Mouse (Mus musculus) liver, embryonic 14.5 days (tissue): ENCODE data around the gene Mier3. TPM values are rescaled to one million over a fixed set of nuclear protein-coding genes. Genes with fewer than 3 reads are reported as not detected.
A peak's percentile ranks its signal among the peaks of the same experiment; 100 is the strongest.

Experiments
- ATAC-seq: fragments of 200-750 bp; cut with Nextera tagmentation; 2 replicates; pipeline ENCODE4 v1.8.0; 2017; ENCODE audit warnings: moderate number of reproducible peaks, mild to moderate bottlenecking, moderate library complexity; ENCODE audit not compliant: insufficient read depth
- DNase-seq, 3 experiments: peaks; one replicate each; pipeline ENCODE4 v3.0.0-alpha.2; 2012 to 2013; ENCODE audit warnings: low read depth in 3 of 3, low spot score in 3 of 3
- H3K27ac ChIP-seq: fragments of 300-500 bp; sonication (generic); 2 replicates; pipeline ENCODE4 v1.5.1; 2014; ENCODE audit warnings: moderate library complexity, mild to moderate bottlenecking, control low read depth, inconsistent platforms
- H3K27me3 ChIP-seq: fragments of 300-500 bp; sonication (generic); 2 replicates; pipeline ENCODE4 v1.6.1; 2014; ENCODE audit warnings: mild to moderate bottlenecking, low read length, moderate library complexity; ENCODE audit not compliant: control insufficient read depth, insufficient read depth
- H3K36me3 ChIP-seq: fragments of 300-500 bp; sonication (generic); replicated peaks from 2 replicates; pipeline ENCODE4 v1.6.1; 2014; ENCODE audit warnings: low read depth; ENCODE audit not compliant: control insufficient read depth, insufficient read depth
- H3K4me1 ChIP-seq, 2 experiments: fragments of 200-500 bp in 1 of 2; fragments of 300-500 bp in 1 of 2; sonication (generic) in 1 of 2; replicated peaks; 2 replicates each; pipeline ENCODE4 v1.6.1; 2012 to 2014; ENCODE audit warnings: antibody characterized with exemption in 1 of 2, inconsistent platforms in 1 of 2, low read length in 1 of 2; ENCODE audit not compliant: control insufficient read depth in 2 of 2, insufficient read depth in 2 of 2
- H3K4me2 ChIP-seq: fragments of 300-500 bp; sonication (generic); 2 replicates; pipeline ENCODE4 v1.6.1; 2014; ENCODE audit warnings: low read depth, mild to moderate bottlenecking, control low read depth, moderate library complexity
- H3K4me3 ChIP-seq, 2 experiments: fragments of 200-500 bp in 1 of 2; fragments of 300-500 bp in 1 of 2; sonication (generic) in 1 of 2; 2 replicates each; pipeline ENCODE4 v1.5.1; 2012 to 2014; ENCODE audit warnings: low read depth in 2 of 2, low read length in 2 of 2, mild to moderate bottlenecking in 2 of 2, control low read depth in 1 of 2, inconsistent platforms in 1 of 2, moderate library complexity in 1 of 2; ENCODE audit not compliant: insufficient read depth in 1 of 2
- H3K9ac ChIP-seq: fragments of 300-500 bp; sonication (generic); replicated peaks from 2 replicates; pipeline ENCODE4 v1.6.1; 2014; ENCODE audit warnings: mild to moderate bottlenecking, control low read depth, moderate library complexity
- H3K9me3 ChIP-seq: fragments of 300-500 bp; sonication (generic); 2 replicates; pipeline ENCODE4 v1.6.1; 2016; ENCODE audit warnings: low read length, mixed read lengths; ENCODE audit not compliant: control insufficient read depth
- CTCF ChIP-seq: IDR thresholded peaks from 2 replicates; pipeline ENCODE4 v1.5.1; 2016; ENCODE audit warnings: antibody characterized with exemption, low read depth, control low read depth
- EP300 ChIP-seq: IDR thresholded peaks from 2 replicates; pipeline ENCODE4 v1.6.1; 2016; ENCODE audit warnings: antibody characterized with exemption, low read depth
- WGBS: fragments of 180-500 bp; shearing (Covaris S2); extraction: QIAGEN DNeasy Blood & Tissue Kit; methylation state at CpG from one replicate; pipeline ENCODE4 v1.1.7; 2014; ENCODE audit not compliant: insufficient replicate concordance; 5-methylcytosine and 5-hydroxymethylcytosine counted together
- polyA plus RNA-seq, 2 experiments: library from polyadenylated mRNA; depleted of rRNA in 1 of 2; stranded (reverse) in 1 of 2; unstranded in 1 of 2; fragments of >200 nt; fragmentation: Nextera tagmentation in 1 of 2; extraction: Ambion mirVana in 1 of 2; gene quantifications; 2 replicates each; pipeline versions ENCODE4 v1.2.1 to v1.2.3; 2012 to 2014

The Mier3 gene
- polyA plus RNA-seq (2012; rRNA removed) (7.2 and 7.8 TPM in 2 replicates), polyA plus RNA-seq (2014; fragmentation: Nextera tagmentation; extraction: Ambion mirVana) (16.5 and 17.7 TPM in 2 replicates)

- 64% methylated on average over 4 of the region's 4 CpGs for WGBS
- no peak within 1 kb of the TSS for H3K4me3 ChIP-seq
- no peaks in the 10 kb centered on the region for H3K27me3 ChIP-seq
- no peak for TF ChIP-seq CTCF
- no peaks in the 10 kb centered on the region for H3K36me3 ChIP-seq
- H3K4me1 ChIP-seq, result peaks cover 19 to 23% of the 10 kb centered on the region in 2 experiments
- H3K9ac ChIP-seq, result no peak within 1 kb of the TSS
- no peak for ATAC-seq
- H3K9me3 ChIP-seq, result no peaks in the 10 kb centered on the region
- H3K27ac ChIP-seq, result no peak within 1 kb of the TSS
- DNase-seq, result no peak
- H3K4me2 ChIP-seq, result no peak within 1 kb of the TSS
These were observed at the start of gene Mier3 for GRCm38 (mm10) chr13:111680679-111681078. Gene Mier3 (plus strand): TSS chr13:111680979.

- no peaks in the 10 kb centered on the region for H3K36me3 ChIP-seq
- peak; percentile 58; the same call in 1 of the 2 replicates for ATAC-seq
- H3K27ac ChIP-seq, result no peak overlapping the region
- H3K4me1 ChIP-seq, result peaks cover 3 to 9% of the 10 kb centered on the region in 2 experiments; a peak in 3 of 4 replicates
- H3K9me3 ChIP-seq, result no peaks in the 10 kb centered on the region
- no peak overlapping the region for H3K4me3 ChIP-seq
- no peak for TF ChIP-seq EP300
- no peak for TF ChIP-seq CTCF
- H3K9ac ChIP-seq, result peak overlapping the region; percentile 5; the same call in 1 of the 2 replicates
- WGBS, result 12% methylated on average over 16 of the region's 16 CpGs
- H3K27me3 ChIP-seq, result no peaks in the 10 kb centered on the region
- peak overlapping the region; percentile 55 for H3K4me2 ChIP-seq
- DNase-seq, result no peak
These were observed 46.3 kb upstream of the Mier3 start for GRCm38 (mm10) chr13:111634163-111635160.

DNA sequence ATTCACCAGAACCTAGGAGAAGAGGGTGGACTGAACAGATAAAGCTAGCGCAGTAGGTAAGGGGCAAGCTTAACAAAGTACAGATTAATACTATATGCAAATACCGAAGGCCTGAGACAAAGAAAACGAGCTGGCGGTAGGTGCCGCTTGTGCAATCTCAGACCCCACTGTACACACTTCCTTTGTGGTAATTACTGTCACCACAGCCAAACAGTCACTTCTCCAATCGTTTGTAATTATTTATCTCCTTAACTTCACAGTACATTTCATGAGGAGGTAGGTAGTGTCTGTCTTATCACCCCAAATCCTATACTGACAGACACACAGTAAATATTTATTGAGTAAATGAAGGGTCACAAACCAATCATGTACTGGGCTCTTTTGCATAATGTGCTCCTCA lies 40.5 kb upstream of the Mier3 start:
- Histone ChIP-seq H3K36me3 (no peaks in the 10 kb centered on the region), H3K9me3 (no peaks in the 10 kb centered on the region), H3K4me1 (peaks cover 0 to 3% of the 10 kb centered on the region in 2 experiments; a peak in 2 of 4 replicates), H3K4me2 (no peak overlapping the region), H3K9ac (no peak overlapping the region), H3K27ac (no peak overlapping the region), H3K27me3 (no peaks in the 10 kb centered on the region), H3K4me3 (no peak overlapping the region)
- 10% methylated on average over 6 of the region's 6 CpGs for WGBS
- DNase-seq (no peak), ATAC-seq (peak; percentile 37; the same call in 1 of the 2 replicates)
- no peak for TF ChIP-seq CTCF
- no peak for TF ChIP-seq EP300

DNA sequence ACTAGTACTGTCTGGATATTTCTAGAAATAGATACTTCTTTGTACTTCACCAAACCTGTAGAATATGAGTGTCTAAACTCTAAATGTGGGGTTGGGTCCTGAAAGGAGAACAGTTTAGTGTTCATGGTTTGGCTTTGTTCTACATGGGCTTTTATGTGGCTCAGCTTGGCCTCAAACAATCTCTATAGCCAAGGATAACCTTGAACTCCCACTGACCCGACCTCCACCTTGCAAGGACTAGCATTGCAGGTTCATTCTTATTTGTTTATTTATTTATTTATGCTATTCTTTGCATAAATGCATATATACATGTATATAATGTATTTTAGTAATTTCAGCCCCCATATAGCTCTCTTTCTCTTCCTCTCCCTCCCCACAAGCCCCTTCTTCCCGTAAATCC lies 37.1 kb upstream of the Mier3 start:
- Histone ChIP-seq H3K4me3 (no peak overlapping the region), H3K4me1 (peaks cover 0 to 3% of the 10 kb centered on the region in 2 experiments; a peak in 3 of 4 replicates), H3K4me2 (no peak overlapping the region), H3K36me3 (no peaks in the 10 kb centered on the region), H3K9me3 (no peaks in the 10 kb centered on the region), H3K27ac (no peak overlapping the region), H3K27me3 (no peaks in the 10 kb centered on the region), H3K9ac (no peak overlapping the region)
- 55% methylated on average over 2 of the region's 2 CpGs for WGBS
- DNase-seq (no peak), ATAC-seq (no peak)
- no peak for TF ChIP-seq CTCF
- no peak for TF ChIP-seq EP300

DNA sequence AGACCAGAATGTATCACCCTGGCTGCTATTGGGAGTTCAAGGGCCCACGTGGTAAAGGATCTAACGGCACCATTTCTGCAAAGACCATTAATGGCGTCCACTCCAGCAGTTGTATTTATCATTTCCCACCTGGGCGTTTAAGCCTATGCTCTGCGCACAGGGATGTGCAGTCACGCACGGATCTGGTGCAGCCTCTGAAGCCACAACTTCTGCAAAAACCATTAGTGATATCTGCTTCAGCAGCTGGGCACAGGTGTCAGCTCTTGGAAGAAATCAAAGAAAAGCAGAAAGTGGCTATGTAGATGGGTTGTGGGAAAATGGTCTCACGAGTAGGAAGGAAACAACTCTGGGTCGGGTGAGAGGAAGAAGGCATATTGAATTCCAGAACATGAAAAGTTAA lies 34.6 kb upstream of the Mier3 start:
- ATAC-seq (no peak), DNase-seq (no peak)
- Histone ChIP-seq H3K9ac (no peak overlapping the region), H3K4me2 (no peak overlapping the region), H3K4me3 (no peak overlapping the region), H3K9me3 (no peaks in the 10 kb centered on the region), H3K36me3 (no peaks in the 10 kb centered on the region), H3K27me3 (no peaks in the 10 kb centered on the region), H3K4me1 (no peaks in the 10 kb centered on the region; a peak in 1 of 4 replicates), H3K27ac (no peak overlapping the region)
- 28% methylated on average over 9 of the region's 9 CpGs for WGBS
- TF ChIP-seq EP300, result no peak
- TF ChIP-seq CTCF, result no peak
